Mouse (Mus musculus): ENCODE measurements around the gene Tmem94. TPM values are rescaled to one million over a fixed set of nuclear protein-coding genes. Genes with fewer than 3 reads are reported as not detected.

Gene Tmem94
- polyA plus RNA-seq, 1 experiment from 2014 or later: 20.8 TPM

DNA sequence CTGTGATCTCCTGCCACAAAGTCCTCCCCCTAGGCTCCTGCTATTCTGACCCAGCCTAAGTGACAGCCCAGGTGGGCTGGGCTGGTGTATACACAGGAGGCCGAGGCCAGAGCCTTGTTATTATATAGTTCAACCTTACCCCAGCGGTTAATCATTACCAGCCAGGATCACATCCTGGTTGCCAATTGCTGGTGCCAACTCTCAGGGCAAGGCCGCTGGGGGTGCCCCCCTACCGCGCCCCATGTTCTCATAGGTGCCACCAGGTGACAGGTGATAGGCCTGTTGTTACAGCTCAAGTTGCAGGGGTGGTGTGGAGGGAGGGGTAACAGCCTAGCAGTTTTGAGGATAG lies 78.6 kb downstream of the Tmem94 start:
- Histone ChIP-seq H3K4me2 (replicated peaks) (no peak overlapping the region), H3K4me1 (replicated peaks; ENCODE audit: control insufficient read depth, insufficient read depth, low read length) (no peaks in the 10 kb centered on the region), H3K27ac (no peak overlapping the region), H3K9me3 (ENCODE audit: control insufficient read depth, low read length) (no peaks in the 10 kb centered on the region), H3K27me3 (ENCODE audit: control insufficient read depth, insufficient read depth, low read length) (no peaks in the 10 kb centered on the region), H3K36me3 (replicated peaks; ENCODE audit: control insufficient read depth, insufficient read depth) (no peaks in the 10 kb centered on the region), H3K9ac (no peak overlapping the region), H3K4me3 (replicated peaks; ENCODE audit: low read length) (no peak overlapping the region)
- ATAC-seq (ENCODE audit: low FRiP score) (no peak), DNase-seq (ENCODE audit: low spot score) (no peak)
- 95% methylated on average over 5 of the region's 5 CpGs for WGBS

- DNase-seq (ENCODE audit: low spot score) (no peak), ATAC-seq (ENCODE audit: low FRiP score) (no peak)
- Histone ChIP-seq H3K4me3 (replicated peaks; ENCODE audit: low read length) (no peak overlapping the region), H3K4me1 (replicated peaks; ENCODE audit: control insufficient read depth, insufficient read depth, low read length) (no peaks in the 10 kb centered on the region), H3K9ac (no peak overlapping the region), H3K9me3 (ENCODE audit: control insufficient read depth, low read length) (no peaks in the 10 kb centered on the region), H3K4me2 (replicated peaks) (no peak overlapping the region), H3K27ac (no peak overlapping the region), H3K36me3 (replicated peaks; ENCODE audit: control insufficient read depth, insufficient read depth) (no peaks in the 10 kb centered on the region), H3K27me3 (ENCODE audit: control insufficient read depth, insufficient read depth, low read length) (no peaks in the 10 kb centered on the region)
- 76% methylated on average over 8 of the region's 8 CpGs for WGBS
Measured at GRCm38 (mm10) chr11:115844240-115844639, 79.0 kb downstream of the Tmem94 start.

DNA sequence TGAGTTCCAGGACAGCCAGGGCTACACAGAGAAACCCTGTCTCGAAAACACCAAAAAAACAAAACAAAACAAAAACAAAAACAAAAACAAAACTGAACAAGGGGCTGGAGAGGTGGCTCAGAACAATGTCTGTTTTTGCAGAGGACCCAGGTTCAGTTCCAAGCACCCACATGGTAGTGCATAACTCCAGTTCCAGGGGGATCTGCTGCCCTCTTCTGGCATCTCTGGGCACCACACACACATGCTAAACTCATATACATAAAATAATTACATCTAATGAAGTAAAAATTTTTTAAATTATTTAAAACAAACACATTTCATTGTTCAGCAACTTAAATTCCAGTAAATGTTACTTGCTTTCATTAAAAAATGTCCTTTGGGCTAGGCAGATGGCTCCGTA lies 80.6 kb downstream of the Tmem94 start:
- no peak overlapping the region for H3K4me3 ChIP-seq (replicated peaks; ENCODE audit: low read length)
- H3K4me2 ChIP-seq (replicated peaks): no peak overlapping the region
- H3K27me3 ChIP-seq (ENCODE audit: control insufficient read depth, insufficient read depth, low read length): no peaks in the 10 kb centered on the region
- DNase-seq (ENCODE audit: low spot score) (no peak), ATAC-seq (ENCODE audit: low FRiP score) (no peak)
- H3K9ac ChIP-seq: no peak overlapping the region
- H3K4me1 ChIP-seq (replicated peaks; ENCODE audit: control insufficient read depth, insufficient read depth, low read length): no peaks in the 10 kb centered on the region
- H3K36me3 ChIP-seq (replicated peaks; ENCODE audit: control insufficient read depth, insufficient read depth): no peaks in the 10 kb centered on the region
- H3K27ac ChIP-seq: no peak overlapping the region
- 95% methylated on average over 2 of the region's 2 CpGs for WGBS
- no peaks in the 10 kb centered on the region for H3K9me3 ChIP-seq (ENCODE audit: control insufficient read depth, low read length)

Small RNA genes lying within 50 kb of the gene (microRNA-seq; reads per million reads assigned to microRNA genes)
- gene Mir5621: not detected

Other genes starting within 250 kb of the Tmem94 start
- gene Sumo2, start 229.2 kb upstream of the Tmem94 start, polyA plus RNA-seq (2014; fragmentation: Nextera tagmentation; extraction: Ambion mirVana): 968 and 989 TPM in 2 replicates
- gene Nup85, start 201.0 kb upstream of the Tmem94 start, polyA plus RNA-seq (2014; fragmentation: Nextera tagmentation; extraction: Ambion mirVana): 95.2 and 99.8 TPM in 2 replicates
- gene Mrps7, start 161.5 kb upstream of the Tmem94 start, polyA plus RNA-seq (2014; fragmentation: Nextera tagmentation; extraction: Ambion mirVana): 72.5 and 74.1 TPM in 2 replicates
- 34.1 and 39.4 TPM in 2 replicates for gene Gga3, start 161.4 kb upstream of the Tmem94 start, polyA plus RNA-seq (2014; fragmentation: Nextera tagmentation; extraction: Ambion mirVana)
- gene Mif4gd, start 152.5 kb upstream of the Tmem94 start, polyA plus RNA-seq (2014; fragmentation: Nextera tagmentation; extraction: Ambion mirVana): 11.3 and 13.5 TPM in 2 replicates
- gene Slc25a19, start 137.1 kb upstream of the Tmem94 start, polyA plus RNA-seq (2014; fragmentation: Nextera tagmentation; extraction: Ambion mirVana): 37.8 and 42.3 TPM in 2 replicates
- 121 and 139 TPM in 2 replicates for gene Grb2, start 56.8 kb upstream of the Tmem94 start, polyA plus RNA-seq (2014; fragmentation: Nextera tagmentation; extraction: Ambion mirVana)
- 10.7 and 11.0 TPM in 2 replicates for gene Caskin2, start 48.2 kb downstream of the Tmem94 start, polyA plus RNA-seq (2014; fragmentation: Nextera tagmentation; extraction: Ambion mirVana)
- gene Tsen54, start 49.3 kb downstream of the Tmem94 start, polyA plus RNA-seq (2014; fragmentation: Nextera tagmentation; extraction: Ambion mirVana): 17.8 and 19.9 TPM in 2 replicates
- 1.3 and 2.4 TPM in 2 replicates for gene Llgl2, start 58.6 kb downstream of the Tmem94 start, polyA plus RNA-seq (2014; fragmentation: Nextera tagmentation; extraction: Ambion mirVana)
- gene Myo15b, start 93.0 kb downstream of the Tmem94 start, polyA plus RNA-seq (2014; fragmentation: Nextera tagmentation; extraction: Ambion mirVana): 0.13 TPM in 1 of 2 replicates, not detected in the other
- gene Smim5, start 134.5 kb downstream of the Tmem94 start, polyA plus RNA-seq (2014; fragmentation: Nextera tagmentation; extraction: Ambion mirVana): 2.9 and 4.6 TPM in 2 replicates
- not detected in 2 replicates for gene Smim6, start 146.6 kb downstream of the Tmem94 start, polyA plus RNA-seq (2014; fragmentation: Nextera tagmentation; extraction: Ambion mirVana)
- gene Sap30bp, start 167.8 kb downstream of the Tmem94 start, polyA plus RNA-seq (2014; fragmentation: Nextera tagmentation; extraction: Ambion mirVana): 40.5 and 41.8 TPM in 2 replicates
- 16.7 and 17.2 TPM in 2 replicates for gene Recql5, start 168.0 kb downstream of the Tmem94 start, polyA plus RNA-seq (2014; fragmentation: Nextera tagmentation; extraction: Ambion mirVana)
- gene Itgb4, start 209.3 kb downstream of the Tmem94 start, polyA plus RNA-seq (2014; fragmentation: Nextera tagmentation; extraction: Ambion mirVana): 1.5 and 1.6 TPM in 2 replicates
- gene Galk1, start 247.3 kb downstream of the Tmem94 start, polyA plus RNA-seq (2014; fragmentation: Nextera tagmentation; extraction: Ambion mirVana): 48.6 and 54.4 TPM in 2 replicates

All from hindbrain, embryonic 14.5 days (tissue).